Mouse (Mus musculus): ENCODE measurements around the gene Hdac6. TPM values are rescaled to one million over a fixed set of nuclear protein-coding genes. Genes with fewer than 3 reads are reported as not detected.
A peak's percentile ranks its signal among the peaks of the same experiment; 100 is the strongest.

Gene Hdac6
- 9.8 and 9.9 TPM in 2 replicates for total RNA-seq (2014; fragmentation: Nextera tagmentation)
- total RNA-seq (2017), result 9.1 and 11.8 TPM in 2 replicates

DNA sequence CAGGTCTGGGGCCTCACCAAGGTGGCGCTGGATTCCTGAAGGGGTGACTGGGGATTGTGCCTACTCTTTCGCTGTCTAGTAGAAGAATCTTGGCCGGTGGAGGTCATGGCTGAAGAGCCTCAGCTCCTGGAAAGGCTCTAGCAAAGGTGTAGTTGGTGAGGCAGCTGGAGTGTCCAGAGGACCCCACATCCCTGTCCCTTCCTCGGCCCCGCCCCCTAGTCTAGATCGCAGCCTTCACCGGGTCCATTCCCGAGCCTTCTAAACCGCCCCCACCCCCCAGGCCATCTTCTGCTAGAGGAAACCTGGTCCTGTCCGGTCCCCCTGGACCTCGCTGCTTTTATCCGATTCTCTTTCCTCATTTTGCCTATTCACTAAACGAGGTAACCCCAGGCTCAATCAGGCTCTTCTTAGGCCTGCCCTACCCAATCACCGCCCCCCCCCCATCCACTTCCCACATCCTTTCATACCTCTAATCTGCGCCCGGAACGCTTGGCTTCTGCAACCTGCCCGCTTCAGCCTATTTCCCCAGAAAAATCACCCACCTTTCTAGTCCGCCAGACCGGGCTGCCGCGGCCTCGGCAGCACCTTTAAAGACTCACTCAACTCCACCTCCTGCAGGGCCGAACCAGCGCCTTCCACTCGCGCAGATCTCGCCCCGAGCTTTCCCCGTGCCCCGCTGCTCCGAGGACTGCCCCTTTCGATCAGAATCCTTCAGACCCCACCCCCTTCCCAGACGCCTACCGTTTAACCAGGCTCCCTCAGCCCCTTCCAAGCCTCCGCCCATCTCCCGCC, at the start of gene Hdac6:
Hdac6 (minus strand) TSS at position 782 of the 792 bp plus-strand sequence.
- no peak for ATAC-seq (replicated peaks; ENCODE audit: low FRiP score, low TSS enrichment, poor library complexity, severe bottlenecking)

DNA sequence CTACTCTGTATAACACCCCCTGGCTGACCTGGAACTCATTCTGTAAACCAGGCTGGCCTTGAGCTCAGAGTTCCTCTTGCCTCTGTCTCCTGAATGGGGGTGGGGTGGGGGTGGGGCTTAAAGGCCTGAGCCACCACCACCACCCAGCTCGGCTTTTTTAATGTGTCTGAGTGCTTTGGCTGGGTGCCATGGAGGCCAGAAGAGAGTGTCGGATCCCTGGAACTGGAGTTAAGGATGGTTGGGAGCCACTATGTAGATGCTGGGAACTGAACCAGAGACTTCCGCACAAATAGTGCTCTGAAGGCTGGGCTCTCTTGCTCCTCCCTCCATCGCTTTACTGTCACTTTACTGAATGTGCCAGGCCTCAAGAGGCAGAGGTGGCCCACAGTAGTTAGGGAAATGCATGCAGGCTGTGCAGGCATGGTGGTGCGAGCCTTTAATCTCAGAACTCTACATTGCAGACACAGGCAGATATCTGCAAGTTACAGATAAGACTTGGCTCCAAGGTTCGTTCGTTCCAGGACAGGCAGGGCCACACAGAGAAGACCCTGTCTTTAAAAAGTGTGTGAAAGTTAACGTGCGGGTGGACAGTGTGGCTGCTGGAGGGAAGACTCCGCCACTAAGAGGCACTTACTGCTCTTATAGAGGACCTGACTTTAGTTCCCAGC, 45.5 kb upstream of the Hdac6 start:
- peak; percentile 98 for ATAC-seq (replicated peaks; ENCODE audit: low FRiP score, low TSS enrichment, poor library complexity, severe bottlenecking)

DNA sequence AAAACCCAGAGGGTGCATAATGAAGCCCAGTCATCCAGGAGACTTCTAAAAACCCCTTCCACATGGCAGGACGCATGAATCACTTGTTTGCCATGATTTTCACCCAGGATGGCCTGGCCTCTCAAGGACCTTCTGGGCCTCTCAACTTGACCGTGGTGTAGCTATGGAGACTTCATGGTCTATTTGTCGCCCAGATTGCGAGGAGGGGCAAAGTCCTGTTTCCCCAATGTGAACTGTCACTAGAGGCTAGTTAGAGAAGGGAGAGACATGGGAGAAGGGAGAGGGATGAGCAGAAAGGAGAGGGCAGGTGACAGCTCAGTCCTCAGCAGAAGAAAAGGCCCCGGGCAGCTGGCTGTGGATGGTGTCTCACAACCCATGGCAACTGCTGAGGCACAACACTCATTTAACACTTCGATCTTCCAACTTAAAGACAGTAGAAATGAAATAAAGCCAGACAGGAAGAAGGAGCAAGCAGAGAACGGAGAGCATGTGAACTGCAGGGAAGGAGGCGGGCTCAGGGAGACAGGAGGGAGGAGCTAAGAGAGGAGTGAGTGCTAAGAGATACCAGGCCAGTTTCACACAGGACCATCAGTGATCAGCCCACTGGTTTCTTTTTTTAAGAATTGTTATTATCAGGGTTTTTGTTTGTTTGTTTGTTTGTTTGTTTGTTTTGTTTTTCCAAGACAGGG, 44.8 kb upstream of the Hdac6 start:
- peak; percentile 89 for ATAC-seq (replicated peaks; ENCODE audit: low FRiP score, low TSS enrichment, poor library complexity, severe bottlenecking)

DNA sequence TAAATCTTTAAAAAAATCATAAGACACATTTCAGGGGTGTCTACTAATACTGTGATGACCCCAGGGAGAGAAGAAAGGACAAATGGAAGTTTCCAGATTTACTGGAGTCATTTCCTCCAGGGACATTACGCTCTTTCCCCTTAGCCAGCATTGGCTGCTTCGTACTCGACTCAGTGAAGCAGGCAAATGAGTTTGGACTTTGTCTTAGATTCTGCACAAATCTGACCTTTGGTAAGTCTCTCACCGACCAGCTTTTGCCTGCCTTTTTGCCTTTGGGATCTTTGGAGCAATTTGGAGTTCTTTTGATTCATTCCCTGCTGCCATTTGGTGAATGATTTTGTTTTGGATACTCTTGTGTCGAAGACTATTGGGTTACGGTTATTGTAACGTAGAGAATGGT, 33.7 kb upstream of the Hdac6 start:
- no peak for ATAC-seq (replicated peaks; ENCODE audit: low FRiP score, low TSS enrichment, poor library complexity, severe bottlenecking)

DNA sequence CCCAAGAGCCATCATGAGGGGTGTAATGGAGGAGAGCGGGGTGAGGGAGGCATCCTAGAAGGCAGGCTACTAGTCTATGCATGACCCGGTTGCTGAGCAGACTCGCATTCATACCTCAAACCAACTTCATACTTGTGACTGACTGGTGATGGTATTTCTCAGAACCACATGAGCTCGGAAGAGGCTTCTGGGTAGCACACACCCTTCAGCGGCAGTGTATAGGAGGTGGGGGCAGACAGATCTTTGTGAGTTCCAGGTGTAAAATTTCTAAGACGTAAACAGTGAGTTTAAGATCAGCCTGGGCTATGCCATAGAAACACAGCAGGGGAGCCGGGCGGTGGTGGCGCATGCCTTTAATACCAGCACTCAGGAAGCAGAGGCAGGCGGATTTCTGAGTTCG, 30.2 kb upstream of the Hdac6 start, which contains the start of gene Gata1:
Gata1 (minus strand) TSS at position 180 of the 400 bp plus-strand sequence.
- no peak for ATAC-seq (replicated peaks; ENCODE audit: low FRiP score, low TSS enrichment, poor library complexity, severe bottlenecking)

DNA sequence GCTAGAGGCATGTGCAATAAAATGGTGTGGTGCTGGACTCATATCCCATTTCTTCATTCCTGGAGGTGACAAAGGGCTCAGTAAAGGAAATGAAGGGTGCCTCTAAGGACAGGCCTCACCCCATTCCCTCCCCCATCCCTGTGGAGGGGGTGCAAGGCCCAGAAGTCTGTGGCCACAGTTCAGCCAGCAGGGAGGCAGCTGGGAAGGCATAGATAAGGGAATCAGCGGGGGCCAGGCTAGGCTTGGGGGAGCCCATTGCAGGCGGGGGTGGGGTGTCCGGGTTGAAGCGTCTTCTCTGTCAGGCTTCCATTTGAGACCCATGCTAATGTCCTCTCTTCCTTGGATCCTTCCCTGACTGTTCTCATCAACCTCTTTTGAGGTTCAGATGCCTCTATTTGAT, 23.6 kb upstream of the Hdac6 start:
- peak; percentile 85 for ATAC-seq (replicated peaks; ENCODE audit: low FRiP score, low TSS enrichment, poor library complexity, severe bottlenecking)

DNA sequence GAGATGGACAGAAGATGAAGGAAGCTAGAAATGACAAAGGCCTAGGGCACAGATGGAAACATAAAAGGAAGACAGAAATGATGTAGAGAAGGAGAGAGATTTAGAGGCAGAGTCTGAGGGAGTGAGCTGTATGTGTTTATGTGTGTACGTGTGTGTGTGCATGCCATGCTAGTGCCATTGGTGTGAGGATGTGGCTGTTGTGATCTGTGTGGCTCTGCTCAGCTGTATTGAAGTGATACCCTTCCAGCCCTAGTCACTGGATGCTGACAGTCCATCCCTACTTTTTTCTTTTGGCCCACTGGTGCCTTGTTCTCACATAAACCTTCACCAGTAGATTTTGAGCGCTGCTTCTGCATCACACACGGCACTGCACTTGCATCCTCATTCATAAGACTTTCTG, 21.2 kb upstream of the Hdac6 start:
- no peak for ATAC-seq (replicated peaks; ENCODE audit: low FRiP score, low TSS enrichment, poor library complexity, severe bottlenecking)

DNA sequence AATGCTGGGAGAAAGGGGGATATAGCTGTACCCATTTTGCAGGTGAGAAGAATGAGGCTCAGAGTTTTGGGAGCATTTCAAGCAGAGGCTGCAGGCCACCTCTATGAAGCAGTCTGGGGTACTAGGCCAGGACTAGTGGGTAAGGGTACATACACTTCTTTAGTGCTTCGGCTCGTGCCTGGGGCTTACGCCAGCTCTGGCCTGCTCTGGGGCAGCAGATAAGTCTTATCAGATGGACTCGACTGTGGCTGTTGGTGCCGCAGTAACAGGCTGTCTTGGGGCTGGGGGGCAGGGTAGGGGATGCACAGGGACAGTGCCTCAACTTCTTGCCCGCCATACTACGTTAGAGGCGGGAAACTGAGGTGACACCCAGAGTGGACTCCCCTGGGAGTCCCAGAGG, 20.5 kb upstream of the Hdac6 start:
- peak; percentile 66 for ATAC-seq (replicated peaks; ENCODE audit: low FRiP score, low TSS enrichment, poor library complexity, severe bottlenecking)

DNA sequence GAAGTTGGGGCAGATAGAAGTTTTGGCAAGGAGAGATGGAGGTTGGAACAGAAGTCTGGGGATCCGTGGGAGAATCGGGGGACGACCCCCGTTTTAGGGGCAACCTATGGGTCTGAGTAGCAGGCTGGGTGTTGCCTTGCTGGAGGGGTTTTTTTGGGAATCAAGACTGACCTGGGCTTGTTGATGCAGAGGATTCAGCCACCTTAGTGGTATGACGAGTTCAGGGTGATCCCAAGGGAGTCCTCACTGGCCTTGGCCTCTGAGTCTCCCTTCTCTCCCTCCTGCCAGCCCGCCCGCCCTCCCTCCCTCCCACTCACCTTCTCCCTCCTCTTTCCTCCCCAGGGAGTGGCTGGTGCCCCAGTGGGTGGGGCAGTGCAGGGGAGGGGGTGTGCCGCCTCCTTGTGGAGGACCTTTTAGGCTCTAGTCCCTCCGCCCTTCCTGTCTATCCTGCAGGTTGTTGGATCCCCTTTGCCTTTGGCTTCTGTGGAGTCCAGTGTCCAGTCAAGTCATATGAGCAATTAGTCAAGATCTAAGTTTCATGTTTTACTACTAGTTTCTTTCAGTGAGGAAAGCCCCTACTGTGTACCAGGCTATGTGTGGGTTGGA, 20.0 kb upstream of the Hdac6 start:
- ATAC-seq (replicated peaks; ENCODE audit: low FRiP score, low TSS enrichment, poor library complexity, severe bottlenecking), result peak; percentile 55

DNA sequence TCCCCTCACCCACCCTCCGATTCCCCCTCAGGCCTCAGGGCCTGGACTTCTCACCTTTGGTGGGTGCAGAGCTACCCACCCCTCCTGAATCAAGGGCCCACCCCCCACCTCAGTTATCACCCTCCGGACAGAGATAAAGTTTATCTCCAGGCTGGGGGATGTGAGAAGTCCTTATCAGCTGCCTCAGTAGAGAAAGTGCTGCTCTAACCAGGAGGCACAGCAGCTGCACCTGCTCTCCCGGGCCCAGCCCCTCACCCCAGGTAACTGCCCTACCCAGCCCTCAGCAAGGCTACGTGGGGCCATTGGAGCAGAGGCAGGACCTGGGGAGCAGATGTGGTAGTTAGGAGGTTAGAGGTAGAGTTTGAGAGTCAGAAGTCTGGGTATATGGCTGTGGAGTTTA, 18.5 kb upstream of the Hdac6 start:
- no peak for ATAC-seq (replicated peaks; ENCODE audit: low FRiP score, low TSS enrichment, poor library complexity, severe bottlenecking)

DNA sequence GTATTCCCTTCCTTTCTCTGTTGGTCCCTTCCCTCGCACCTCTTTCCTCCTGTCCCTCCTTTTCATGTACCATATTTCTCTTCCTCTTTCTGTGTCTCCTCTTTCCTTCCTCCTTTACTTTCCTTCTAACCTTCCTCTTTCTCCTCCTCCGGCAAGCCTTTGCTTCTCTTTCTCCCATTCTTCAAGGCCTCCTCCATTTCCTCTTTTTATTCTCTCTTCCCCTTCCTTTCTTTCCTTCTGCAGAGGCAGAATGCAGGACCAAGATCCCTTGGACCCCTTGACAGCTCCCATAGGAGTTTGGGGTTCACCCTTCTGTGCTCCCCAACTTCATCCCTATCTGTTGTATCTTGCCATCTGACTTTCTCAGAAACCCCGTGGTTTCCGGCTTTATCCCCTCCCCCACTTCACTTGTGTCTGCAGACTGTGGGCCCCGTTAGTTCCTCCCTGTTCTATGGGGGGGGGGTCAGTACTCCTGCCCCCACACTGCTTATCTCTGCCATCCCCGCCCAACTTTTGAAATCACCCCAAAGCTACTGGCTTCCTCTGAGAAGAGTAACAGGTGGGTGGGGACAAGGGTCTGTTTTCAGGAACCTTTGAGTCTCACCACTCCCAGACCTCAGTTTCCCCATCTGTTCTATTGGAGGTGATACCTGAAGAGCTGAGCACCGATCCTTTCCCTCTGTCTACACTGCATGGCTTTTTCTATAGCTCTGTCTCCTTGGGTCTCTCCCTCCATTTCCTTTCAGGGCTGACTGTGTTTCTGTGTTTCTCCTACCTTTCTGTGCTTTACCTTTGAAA, 16.3 kb upstream of the Hdac6 start:
- no peak for ATAC-seq (replicated peaks; ENCODE audit: low FRiP score, low TSS enrichment, poor library complexity, severe bottlenecking)

DNA sequence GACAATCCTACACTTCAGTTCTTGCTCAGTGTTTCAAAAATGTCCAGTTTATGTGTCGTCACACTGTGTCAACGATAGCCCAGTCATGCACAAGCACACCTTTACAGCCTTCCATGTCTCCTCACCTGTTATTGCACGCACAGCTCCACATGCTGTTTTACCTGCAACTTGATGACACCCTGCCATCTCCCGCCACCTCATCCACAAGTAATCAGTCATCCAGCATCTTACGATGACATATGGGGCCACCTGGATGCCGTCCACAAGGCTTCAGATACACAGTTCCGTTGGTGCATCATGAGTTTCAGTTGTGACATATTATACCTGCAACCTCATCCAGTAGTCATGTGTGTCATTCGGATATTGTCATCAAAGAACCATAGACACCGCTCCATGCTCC, 11.2 kb upstream of the Hdac6 start:
- ATAC-seq (replicated peaks; ENCODE audit: low FRiP score, low TSS enrichment, poor library complexity, severe bottlenecking), result no peak

DNA sequence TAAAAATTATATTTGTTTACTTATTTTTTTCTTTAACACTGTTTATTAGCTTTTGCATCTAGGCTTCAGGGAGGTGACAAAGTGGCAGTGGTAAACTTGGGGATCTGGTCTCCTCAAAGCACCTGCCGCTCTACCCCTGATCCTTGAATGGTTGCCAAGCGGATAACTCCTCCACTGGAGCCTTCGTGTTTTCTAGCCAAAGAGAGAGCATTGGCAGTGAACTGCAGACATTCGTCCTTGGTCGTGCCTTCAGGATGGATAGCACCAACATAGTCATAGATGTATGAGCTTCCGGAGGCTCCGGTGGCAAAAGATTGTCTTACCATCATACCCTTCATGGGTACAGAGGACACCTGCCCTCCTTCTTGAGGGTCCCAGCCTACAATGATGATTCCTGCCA, 2.4 kb upstream of the Hdac6 start:
- no peak for ATAC-seq (replicated peaks; ENCODE audit: low FRiP score, low TSS enrichment, poor library complexity, severe bottlenecking)

DNA sequence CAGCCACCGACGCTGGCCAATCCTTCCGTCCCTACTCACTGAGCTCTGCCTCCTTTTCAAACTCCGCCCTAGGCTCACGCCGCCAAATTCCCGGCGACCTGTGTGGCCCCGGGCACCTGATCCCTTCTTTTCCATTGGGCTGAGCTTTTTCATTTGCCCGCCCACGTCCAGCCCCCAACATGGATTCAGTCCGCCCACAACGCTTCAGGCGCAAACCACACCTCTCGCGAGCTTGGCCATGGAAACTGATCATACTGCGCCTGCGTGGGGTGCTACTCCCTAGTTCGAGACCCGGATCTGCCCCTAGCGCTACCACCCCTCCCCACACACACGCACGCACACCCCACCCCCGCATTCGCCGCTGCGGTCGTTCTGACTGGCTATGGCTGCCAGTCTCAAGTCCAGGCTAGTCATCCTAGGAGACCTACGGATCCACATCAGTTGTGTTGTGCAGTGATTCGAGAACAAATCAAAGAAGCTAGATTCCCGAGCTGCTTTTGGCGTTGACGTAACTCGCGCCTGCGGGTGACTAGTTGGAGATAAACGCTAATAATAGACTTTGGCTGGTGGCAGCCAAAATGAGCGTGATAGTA, 307 bp upstream of the Hdac6 start:
- peak; percentile 97 for ATAC-seq (replicated peaks; ENCODE audit: low FRiP score, low TSS enrichment, poor library complexity, severe bottlenecking)

DNA sequence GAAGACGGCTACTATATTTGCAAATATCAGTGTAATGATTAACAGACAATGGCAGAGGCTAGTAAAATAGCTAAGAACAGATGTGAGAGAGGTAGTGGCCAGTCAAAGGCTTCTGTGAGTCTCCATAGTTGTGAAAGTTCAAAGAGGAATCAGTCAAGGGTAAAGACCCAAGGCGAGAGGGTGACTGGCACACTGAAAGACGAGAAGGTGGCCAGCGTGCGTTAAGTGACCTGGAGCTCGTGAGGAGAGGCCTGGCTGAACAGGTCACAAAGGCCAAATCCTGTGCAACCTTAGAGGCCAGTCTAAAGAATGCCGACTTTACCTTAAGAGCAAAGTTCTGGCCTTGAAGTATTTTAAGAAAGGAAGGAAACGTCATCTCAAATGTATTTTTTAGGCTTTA, 2.1 kb downstream of the Hdac6 start:
- ATAC-seq (replicated peaks; ENCODE audit: low FRiP score, low TSS enrichment, poor library complexity, severe bottlenecking), result no peak

DNA sequence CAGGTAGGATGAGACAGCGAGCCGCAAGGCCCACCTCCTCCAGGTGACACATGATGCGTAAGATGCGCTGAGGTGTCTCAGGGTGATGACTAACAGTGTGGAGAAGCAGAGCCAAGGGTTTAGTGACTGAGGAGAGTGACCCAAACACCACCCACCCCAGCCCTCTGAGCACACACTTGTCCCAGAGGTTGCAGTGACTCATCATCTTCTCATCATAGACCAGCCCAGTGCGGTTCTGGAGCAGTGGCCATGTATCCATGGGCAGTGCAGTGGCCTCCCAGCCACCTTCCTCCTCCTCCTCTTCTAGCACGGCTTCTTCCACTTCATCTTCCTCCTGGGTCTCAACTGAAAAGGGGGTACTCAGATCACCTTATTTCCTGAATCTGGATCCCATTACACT, 10.0 kb downstream of the Hdac6 start:
- ATAC-seq (replicated peaks; ENCODE audit: low FRiP score, low TSS enrichment, poor library complexity, severe bottlenecking), result no peak

DNA sequence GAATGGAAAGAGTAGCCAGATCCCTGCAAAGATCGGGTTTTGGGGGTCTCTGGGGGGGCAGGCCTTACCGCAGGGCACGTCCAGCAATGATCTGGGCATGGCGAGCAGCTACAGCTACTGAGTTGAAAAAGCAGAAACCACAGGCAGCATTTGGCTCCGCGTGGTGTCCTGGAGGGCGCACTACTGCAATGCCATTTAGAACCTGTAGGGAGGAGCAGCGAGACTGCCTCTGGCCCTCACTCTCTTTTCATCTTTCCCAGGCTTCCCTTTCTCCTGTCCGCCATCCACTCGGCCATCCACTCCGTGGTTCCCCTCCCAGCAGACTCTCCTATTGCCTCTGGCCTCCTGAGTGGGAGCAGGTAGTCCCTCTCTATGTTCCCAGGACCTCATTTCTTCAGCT, 10.8 kb downstream of the Hdac6 start:
- peak; percentile 77 for ATAC-seq (replicated peaks; ENCODE audit: low FRiP score, low TSS enrichment, poor library complexity, severe bottlenecking)

DNA sequence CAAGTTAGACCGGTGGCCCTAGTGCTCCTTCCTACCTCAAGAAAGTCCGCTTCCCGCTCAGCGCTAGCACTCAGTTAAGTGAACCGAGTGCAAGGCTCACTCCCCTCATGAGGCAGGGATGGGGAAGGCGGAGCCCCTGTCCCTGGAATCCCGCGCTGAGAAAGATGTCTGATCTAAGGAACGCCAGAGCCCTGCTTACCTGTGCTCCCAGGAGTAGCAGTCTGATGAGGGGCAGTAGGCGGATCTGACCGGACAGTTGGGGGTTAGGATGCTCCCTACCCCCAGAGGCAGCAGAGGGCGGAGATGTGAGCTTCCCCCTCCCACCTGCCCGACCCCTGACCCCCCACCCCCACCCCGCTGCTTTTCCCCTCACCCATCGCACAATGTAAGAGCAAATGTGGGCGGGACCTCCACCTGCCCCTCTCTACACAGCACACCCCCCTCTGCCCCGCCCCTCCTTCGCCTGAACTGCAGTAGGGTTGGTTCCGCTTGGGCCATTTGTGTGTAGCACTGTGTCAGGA, 19.4 kb downstream of the Hdac6 start, which contains the start of gene Eras:
Eras (minus strand) TSS at position 338 of the 521 bp plus-strand sequence.
- no peak for ATAC-seq (replicated peaks; ENCODE audit: low FRiP score, low TSS enrichment, poor library complexity, severe bottlenecking)

DNA sequence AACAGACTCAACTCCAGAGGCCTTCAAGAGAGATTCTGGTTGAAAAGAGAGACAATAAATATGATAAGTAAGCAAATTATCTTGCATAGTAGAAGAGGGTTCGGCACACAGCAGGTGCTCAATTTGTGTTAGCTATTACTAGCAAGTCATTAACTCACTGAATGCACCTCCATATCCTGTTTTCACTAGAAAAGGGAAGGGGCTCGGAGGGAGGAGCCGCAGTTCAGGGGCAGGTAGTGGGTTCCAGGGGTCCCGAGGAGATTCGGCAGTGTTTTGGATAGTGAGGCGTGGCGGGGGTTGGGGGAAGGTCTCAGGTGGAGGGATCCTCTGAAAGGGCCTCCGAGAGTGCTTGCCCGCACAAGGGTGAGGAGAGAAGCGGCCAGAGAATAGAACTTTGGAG, 20.6 kb downstream of the Hdac6 start:
- ATAC-seq (replicated peaks; ENCODE audit: low FRiP score, low TSS enrichment, poor library complexity, severe bottlenecking), result no peak

All from megakaryocyte-erythroid progenitor cell, adult 5-6 weeks (primary cell).